Mouse (Mus musculus) lung, postnatal 0 days (tissue): ENCODE data around the gene Lgmn. TPM values are rescaled to one million over a fixed set of nuclear protein-coding genes. Genes with fewer than 3 reads are reported as not detected.
A peak's percentile ranks its signal among the peaks of the same experiment; 100 is the strongest.

Experiments
- ATAC-seq: fragments of 200-750 bp; cut with Nextera tagmentation; 2 replicates; pipeline ENCODE4 v1.8.0; 2017; ENCODE audit warnings: moderate library complexity
- DNase-seq: peaks from one replicate; pipeline ENCODE4 v3.0.0-alpha.2; 2016; ENCODE audit warnings: low spot score
- H3K27ac ChIP-seq: fragments of 300-500 bp; sonication (generic); 2 replicates; pipeline ENCODE4 v1.5.1; 2014; ENCODE audit warnings: antibody characterized with exemption, mild to moderate bottlenecking, low read length, mixed read lengths
- H3K27me3 ChIP-seq: fragments of 300-500 bp; sonication (generic); replicated peaks from 2 replicates; pipeline ENCODE4 v1.6.1; 2014; ENCODE audit warnings: low read length, mixed read lengths; ENCODE audit not compliant: insufficient read depth
- H3K36me3 ChIP-seq: fragments of 300-500 bp; sonication (generic); 2 replicates; pipeline ENCODE4 v1.6.1; 2014; ENCODE audit warnings: low read length, mixed read lengths; ENCODE audit not compliant: insufficient read depth
- H3K4me1 ChIP-seq: fragments of 300-500 bp; sonication (generic); 2 replicates; pipeline ENCODE4 v1.6.1; 2014; ENCODE audit warnings: antibody characterized with exemption, low read depth, low read length, mixed read lengths; ENCODE audit not compliant: insufficient read depth
- H3K4me2 ChIP-seq: fragments of 300-500 bp; sonication (generic); replicated peaks from 2 replicates; pipeline ENCODE4 v1.6.1; 2014; ENCODE audit warnings: low read depth, mild to moderate bottlenecking, low read length, moderate library complexity, mixed read lengths
- H3K4me3 ChIP-seq: fragments of 300-500 bp; sonication (generic); 2 replicates; pipeline ENCODE4 v1.5.1; 2014; ENCODE audit warnings: low read depth, low read length
- H3K9ac ChIP-seq: fragments of 300-500 bp; sonication (generic); replicated peaks from 2 replicates; pipeline ENCODE4 v1.6.1; 2014; ENCODE audit warnings: low read depth, mild to moderate bottlenecking
- H3K9me3 ChIP-seq: fragments of 300-500 bp; sonication (generic); 2 replicates; pipeline ENCODE4 v1.6.1; 2016; ENCODE audit warnings: low read length, mixed read lengths
- CTCF ChIP-seq: IDR thresholded peaks from 2 replicates; pipeline ENCODE4 v1.5.1; 2016; ENCODE audit warnings: antibody characterized with exemption, mild to moderate bottlenecking
- EP300 ChIP-seq: IDR thresholded peaks from 2 replicates; pipeline ENCODE4 v1.6.1; 2016; ENCODE audit warnings: antibody characterized with exemption, mild to moderate bottlenecking, control low read depth
- WGBS: fragments of 180-500 bp; shearing (Covaris S2); extraction: QIAGEN DNeasy Blood & Tissue Kit; methylation state at CpG from one replicate; pipeline ENCODE4 v1.1.7; 2014; 5-methylcytosine and 5-hydroxymethylcytosine counted together
- polyA plus RNA-seq: library from polyadenylated mRNA; unstranded; fragments of >200 nt; fragmentation: Nextera tagmentation; extraction: Ambion mirVana; gene quantifications from 2 replicates; pipeline ENCODE4 v1.2.1, GENCODE M21; 2015

Gene Lgmn
- polyA plus RNA-seq, 1 experiment from 2014 or later: 198 TPM

GRCm38 (mm10) chr12:102355784-102356183, 83.8 kb downstream of the Lgmn start:
- no peaks in the 10 kb centered on the region; the same call in 1 of the 2 replicates for H3K4me1 ChIP-seq
- no peak for ATAC-seq
- no peak overlapping the region for H3K4me3 ChIP-seq
- H3K36me3 ChIP-seq: peaks cover 22% of the 10 kb centered on the region
- H3K27me3 ChIP-seq: no peaks in the 10 kb centered on the region
- no peak overlapping the region for H3K27ac ChIP-seq
- no peak for DNase-seq
- no peak overlapping the region for H3K9ac ChIP-seq
- TF ChIP-seq EP300: no peak
- TF ChIP-seq CTCF: no peak
- H3K4me2 ChIP-seq: no peak overlapping the region
- no peaks in the 10 kb centered on the region for H3K9me3 ChIP-seq

- TF ChIP-seq CTCF: no peak
- no peak for DNase-seq
- Histone ChIP-seq H3K4me2 (no peak overlapping the region), H3K4me1 (no peaks in the 10 kb centered on the region; the same call in 1 of the 2 replicates), H3K9me3 (no peaks in the 10 kb centered on the region), H3K27me3 (no peaks in the 10 kb centered on the region), H3K9ac (no peak overlapping the region), H3K4me3 (no peak overlapping the region), H3K27ac (no peak overlapping the region), H3K36me3 (peaks cover 17% of the 10 kb centered on the region)
- ATAC-seq: no peak
- 81% methylated on average over 10 of the region's 10 CpGs for WGBS
These were observed 85.3 kb downstream of the Lgmn start for GRCm38 (mm10) chr12:102354126-102354984.

GRCm38 (mm10) chr12:102350997-102351396, 88.6 kb downstream of the Lgmn start:
- Histone ChIP-seq H3K9me3 (no peaks in the 10 kb centered on the region), H3K27ac (no peak overlapping the region), H3K4me2 (no peak overlapping the region), H3K4me1 (peaks cover 8% of the 10 kb centered on the region), H3K27me3 (no peaks in the 10 kb centered on the region), H3K9ac (no peak overlapping the region), H3K36me3 (peaks cover 11% of the 10 kb centered on the region), H3K4me3 (no peak overlapping the region)
- ATAC-seq (no peak), DNase-seq (no peak)
- 74% methylated on average over 1 of the region's 1 CpGs for WGBS
- TF ChIP-seq CTCF: no peak
- no peak for TF ChIP-seq EP300

- H3K4me1 ChIP-seq: peaks cover 11% of the 10 kb centered on the region; the same call in 1 of the 2 replicates
- DNase-seq (peak; percentile 68), ATAC-seq (peak; percentile 69)
- H3K4me3 ChIP-seq: no peak overlapping the region
- TF ChIP-seq CTCF: no peak
- TF ChIP-seq EP300: no peak
- no peak overlapping the region for H3K9ac ChIP-seq
- WGBS: 67% methylated on average over 6 of the region's 6 CpGs
- H3K4me2 ChIP-seq: no peak overlapping the region
- no peaks in the 10 kb centered on the region for H3K9me3 ChIP-seq
- peaks cover 4% of the 10 kb centered on the region; the same call in 1 of the 2 replicates for H3K36me3 ChIP-seq
- 0 out of 2 replicates have a peak overlapping the region, but pooled peaks have one; percentile 2 for H3K27ac ChIP-seq
- no peaks in the 10 kb centered on the region for H3K27me3 ChIP-seq
These were observed 91.2 kb downstream of the Lgmn start for GRCm38 (mm10) chr12:102348447-102348846.

GRCm38 (mm10) chr12:102346507-102346906, 93.1 kb downstream of the Lgmn start:
- peak; percentile 81 for TF ChIP-seq CTCF
- TF ChIP-seq EP300: no peak
- Histone ChIP-seq H3K9ac (no peak overlapping the region), H3K27ac (no peak overlapping the region), H3K36me3 (0 out of 2 replicates have a peak, but pooled peaks cover 4% of the 10 kb centered on the region), H3K4me3 (no peak overlapping the region), H3K4me1 (peaks cover 19% of the 10 kb centered on the region; the same call in 1 of the 2 replicates), H3K4me2 (no peak overlapping the region), H3K9me3 (no peaks in the 10 kb centered on the region), H3K27me3 (no peaks in the 10 kb centered on the region)
- ATAC-seq (no peak), DNase-seq (peak; percentile 67)
- 15% methylated on average over 1 of the region's 1 CpGs for WGBS

GRCm38 (mm10) chr12:102345031-102345815, 94.4 kb downstream of the Lgmn start:
- H3K4me1 ChIP-seq: peaks cover 19% of the 10 kb centered on the region; the same call in 1 of the 2 replicates
- H3K9me3 ChIP-seq: no peaks in the 10 kb centered on the region
- no peak overlapping the region for H3K4me2 ChIP-seq
- H3K27me3 ChIP-seq: no peaks in the 10 kb centered on the region
- ATAC-seq (peak; percentile 55; the same call in 1 of the 2 replicates), DNase-seq (peak; percentile 63)
- H3K4me3 ChIP-seq: no peak overlapping the region
- TF ChIP-seq CTCF: no peak
- TF ChIP-seq EP300: no peak
- H3K27ac ChIP-seq: 0 out of 2 replicates have a peak overlapping the region, but pooled peaks have one; percentile 2
- WGBS: 37% methylated on average over 14 of the region's 14 CpGs
- H3K9ac ChIP-seq: no peak overlapping the region
- H3K36me3 ChIP-seq: no peaks in the 10 kb centered on the region

Other genes starting within 250 kb of the Lgmn start
- 17.7 and 19.3 TPM in 2 replicates for gene Rin3, start 156.8 kb downstream of the Lgmn start, polyA plus RNA-seq
- 27.5 and 29.8 TPM in 2 replicates for gene Golga5, start 29.3 kb upstream of the Lgmn start, polyA plus RNA-seq
- 0.49 and 0.54 TPM in 2 replicates for gene Chga, start 115.2 kb upstream of the Lgmn start, polyA plus RNA-seq